Mouse (Mus musculus): ENCODE results near the gene Hikeshi. TPM values are rescaled to one million over a fixed set of nuclear protein-coding genes. Genes with fewer than 3 reads are reported as not detected.

Gene Hikeshi
- 100 to 1,000 TPM in 1 of 2 experiments, 10 to 100 TPM in 1; 97.6 to 103 TPM for polyA plus RNA-seq (2017; shearing (Covaris generic))

GRCm38 (mm10) chr7:89940571-89941463, at the start of gene Hikeshi:
Hikeshi (minus strand) TSS chr7:89941204.

GRCm38 (mm10) chr7:89980485-89981422, 39.8 kb upstream of the Hikeshi start, which contains the start of gene Eed:
Eed (minus strand) TSS chr7:89980983.

GRCm38 (mm10) chr7:89903442-89904343, 37.3 kb downstream of the Hikeshi start, which contains the start of gene Ccdc81:
Ccdc81 (minus strand) TSS chr7:89903629.

Other genes starting within 250 kb of the Hikeshi start
- gene Ccdc81, start 37.6 kb downstream of the Hikeshi start, polyA plus RNA-seq (2017; shearing (Covaris generic)): under 1 TPM in 1 of 2 experiments, not detected in 1; 0.38 TPM
- gene Eed, start 39.8 kb upstream of the Hikeshi start, polyA plus RNA-seq (2017; shearing (Covaris generic)): 100 to 1,000 TPM; 106 to 118 TPM
- 10 to 100 TPM; 37.6 to 39.8 TPM for gene Picalm, start 189.0 kb upstream of the Hikeshi start, polyA plus RNA-seq (2017; shearing (Covaris generic))

All from inflammation-experienced regulatory T-cells (primary cell).